In the genomic region with DNA sequence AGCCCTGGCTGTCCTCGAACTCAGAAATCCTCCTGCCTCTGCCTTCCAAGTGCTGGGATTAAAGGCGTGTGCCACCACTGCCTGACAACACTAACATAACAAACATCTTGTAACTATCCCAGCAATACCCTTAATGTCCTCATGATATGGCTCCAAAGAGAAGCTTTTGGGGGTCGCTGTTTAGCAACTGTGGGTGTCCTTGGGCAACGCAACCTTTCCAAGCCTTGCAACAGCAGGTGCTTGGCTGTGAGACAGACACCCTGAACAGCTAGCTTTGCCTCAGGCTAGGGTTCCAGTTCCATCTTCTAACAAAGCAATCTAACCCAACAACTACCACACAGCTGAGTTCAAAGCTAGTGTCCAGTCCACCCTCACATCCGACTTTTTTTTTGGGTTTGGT, we compare ENCODE assay signal across 7 mouse cellular contexts. TPM values are rescaled to one million over a fixed set of nuclear protein-coding genes. Genes with fewer than 3 reads are reported as not detected.
DNase-seq lines count a peak whose midpoint lies in the region; ATAC-seq and TF ChIP-seq lines count a peak whose summit lies in the region.

No protein-coding gene starts in this region.

- WGBS in forebrain, embryonic 11.5 days, result 73% methylated on average over 5 of the region's 5 CpGs
- WGBS in liver, embryonic 11.5 days, result 37% methylated on average over 5 of the region's 5 CpGs
- WGBS in stomach, postnatal 0 days, result 66% methylated on average over 5 of the region's 5 CpGs

- no peaks in the 10 kb centered on the region for H3K27me3 ChIP-seq in megakaryocyte, embryonic 14.5 days (replicated peaks)
- no peaks in the 10 kb centered on the region for H3K27me3 ChIP-seq in forebrain, embryonic 11.5 days (ENCODE audit: control insufficient read depth, insufficient read depth, low read length)
- no peaks in the 10 kb centered on the region for H3K27me3 ChIP-seq in liver, embryonic 11.5 days (replicated peaks; ENCODE audit: control insufficient read depth, insufficient read depth, low read length)
- H3K27me3 ChIP-seq in stomach, postnatal 0 days (ENCODE audit: control insufficient read depth, insufficient read depth, low read length), result no peaks in the 10 kb centered on the region

- peaks cover 73% of the 10 kb centered on the region for H3K4me1 ChIP-seq in megakaryocyte, embryonic 14.5 days
- peaks cover 17% of the 10 kb centered on the region for H3K4me1 ChIP-seq in forebrain, embryonic 11.5 days (replicated peaks; ENCODE audit: control insufficient read depth, insufficient read depth, low read length)
- H3K4me1 ChIP-seq in liver, embryonic 11.5 days (replicated peaks; ENCODE audit: control insufficient read depth, insufficient read depth, low read length), result peaks cover 42% of the 10 kb centered on the region
- H3K4me1 ChIP-seq in stomach, postnatal 0 days (replicated peaks; ENCODE audit: control insufficient read depth, insufficient read depth), result peaks cover 2% of the 10 kb centered on the region

- H3K27ac ChIP-seq in forebrain, embryonic 11.5 days (ENCODE audit: low read depth, low read length), result no peak overlapping the region
- peak overlapping the region; percentile 78 for H3K27ac ChIP-seq in liver, embryonic 11.5 days (ENCODE audit: low read depth, low read length)
- no peak overlapping the region for H3K27ac ChIP-seq in stomach, postnatal 0 days (replicated peaks)

- H3K9ac ChIP-seq in forebrain, embryonic 11.5 days (ENCODE audit: low read length), result peak overlapping the region; percentile 94
- peak overlapping the region; percentile 94 for H3K9ac ChIP-seq in liver, embryonic 11.5 days (ENCODE audit: low read depth, low read length)
- peak overlapping the region; percentile 82; the same call in 1 of the 2 replicates for H3K9ac ChIP-seq in stomach, postnatal 0 days (ENCODE audit: low read length)

- H3K4me3 ChIP-seq in megakaryocyte, embryonic 14.5 days (replicated peaks), result peak overlapping the region; percentile 93
- H3K4me3 ChIP-seq in forebrain, embryonic 11.5 days (ENCODE audit: low read depth, low read length), result peak overlapping the region; percentile 77
- peak overlapping the region; percentile 79 for H3K4me3 ChIP-seq in liver, embryonic 11.5 days (ENCODE audit: low read depth, low read length)
- peak overlapping the region; percentile 64 for H3K4me3 ChIP-seq in stomach, postnatal 0 days (ENCODE audit: low read depth, low read length)

- TF ChIP-seq CTCF in stomach, postnatal 0 days (IDR thresholded peaks at IDR 0.05; ENCODE audit: low read depth), result no peak

- H3K4me2 ChIP-seq in forebrain, embryonic 11.5 days (ENCODE audit: low read depth, low read length, severe bottlenecking), result peak overlapping the region; percentile 75
- H3K4me2 ChIP-seq in liver, embryonic 11.5 days, result peak overlapping the region; percentile 67
- peak overlapping the region; percentile 56 for H3K4me2 ChIP-seq in stomach, postnatal 0 days (replicated peaks; ENCODE audit: low read depth)

- H3K36me3 ChIP-seq in megakaryocyte, embryonic 14.5 days (replicated peaks; ENCODE audit: low read length), result peaks cover 47% of the 10 kb centered on the region
- H3K36me3 ChIP-seq in forebrain, embryonic 11.5 days (ENCODE audit: control insufficient read depth, insufficient read depth, low read length), result peaks cover 21% of the 10 kb centered on the region
- peaks cover 41% of the 10 kb centered on the region for H3K36me3 ChIP-seq in liver, embryonic 11.5 days (ENCODE audit: control insufficient read depth, insufficient read depth, low read length)
- H3K36me3 ChIP-seq in stomach, postnatal 0 days (ENCODE audit: control insufficient read depth, insufficient read depth, low read length), result peaks cover 7% of the 10 kb centered on the region; the same call in 1 of the 2 replicates

- ATAC-seq in megakaryocyte, adult 5-6 weeks (ENCODE audit: poor library complexity, severe bottlenecking), result no peak
- no peak for ATAC-seq in forebrain, embryonic 11.5 days (replicated peaks; ENCODE audit: low FRiP score)
- ATAC-seq in liver, embryonic 11.5 days (replicated peaks; ENCODE audit: low FRiP score), result no peak
- no peak for ATAC-seq in stomach, postnatal 0 days (ENCODE audit: low FRiP score, low TSS enrichment)

- TF ChIP-seq EP300 in stomach, postnatal 0 days (optimal IDR thresholded peaks at IDR 0.05), result no peak

- no peak for DNase-seq in forebrain, embryonic 11.5 days (ENCODE audit: low spot score)
- DNase-seq in liver, embryonic 11.5 days (ENCODE audit: low spot score), result no peak
- no peak for DNase-seq in stomach, postnatal 0 days (ENCODE audit: low spot score)
- DNase-seq in right cerebral cortex, postnatal 25 days, result no peak
- no peak for DNase-seq in cerebellum, postnatal 14 days

- H3K9me3 ChIP-seq in megakaryocyte, embryonic 14.5 days, result no peaks in the 10 kb centered on the region
- no peaks in the 10 kb centered on the region for H3K9me3 ChIP-seq in forebrain, embryonic 11.5 days (ENCODE audit: control insufficient read depth, low read length)
- H3K9me3 ChIP-seq in liver, embryonic 11.5 days (ENCODE audit: control insufficient read depth, low read length), result no peaks in the 10 kb centered on the region
- H3K9me3 ChIP-seq in stomach, postnatal 0 days (ENCODE audit: control insufficient read depth, low read length), result no peaks in the 10 kb centered on the region

RNA-seq across cellular contexts. Expression of a gene that starts 1.6 kb away (rescaled TPM):
- polyA plus RNA-seq in megakaryocyte, embryonic 14.5 days (2012; ENCODE audit: insufficient read depth, low replicate concordance), result 83.7 and 123 TPM in 2 replicates
- total RNA-seq in megakaryocyte, adult 5-6 weeks (2015), result 65.4 and 69.5 TPM in 2 replicates
- total RNA-seq in megakaryocyte, adult 5-6 weeks (2017), result 38.7 and 49.5 TPM in 2 replicates
- 146 and 147 TPM in 2 replicates for polyA plus RNA-seq in forebrain, embryonic 11.5 days (2014; fragmentation: Nextera tagmentation; extraction: Ambion mirVana)
- 113 and 128 TPM in 2 replicates for polyA plus RNA-seq in liver, embryonic 11.5 days (2014; fragmentation: Nextera tagmentation; extraction: Ambion mirVana)
- 136 and 142 TPM in 2 replicates for polyA plus RNA-seq in stomach, postnatal 0 days (2015; fragmentation: Nextera tagmentation; extraction: Ambion mirVana)

RNA-seq across cellular contexts. Expression of a gene that starts 1.9 kb away (rescaled TPM):
- 34.1 and 180 TPM in 2 replicates for polyA plus RNA-seq in megakaryocyte, embryonic 14.5 days (2012; ENCODE audit: insufficient read depth, low replicate concordance)
- total RNA-seq in megakaryocyte, adult 5-6 weeks (2015), result 377 and 387 TPM in 2 replicates
- total RNA-seq in megakaryocyte, adult 5-6 weeks (2017), result 757 and 843 TPM in 2 replicates
- polyA plus RNA-seq in forebrain, embryonic 11.5 days (2014; fragmentation: Nextera tagmentation; extraction: Ambion mirVana), result 901 and 1,011 TPM in 2 replicates
- polyA plus RNA-seq in liver, embryonic 11.5 days (2014; fragmentation: Nextera tagmentation; extraction: Ambion mirVana), result 1,321 and 1,382 TPM in 2 replicates
- 956 and 1,016 TPM in 2 replicates for polyA plus RNA-seq in stomach, postnatal 0 days (2015; fragmentation: Nextera tagmentation; extraction: Ambion mirVana)

RNA-seq across cellular contexts. Expression of a gene that starts 6.2 kb away (rescaled TPM):
- 0.44 TPM in 1 of 2 replicates, not detected in the other for polyA plus RNA-seq in megakaryocyte, embryonic 14.5 days (2012; ENCODE audit: insufficient read depth, low replicate concordance)
- total RNA-seq in megakaryocyte, adult 5-6 weeks (2015), result 0.29 and 0.34 TPM in 2 replicates
- total RNA-seq in megakaryocyte, adult 5-6 weeks (2017), result 0.16 and 0.84 TPM in 2 replicates
- polyA plus RNA-seq in forebrain, embryonic 11.5 days (2014; fragmentation: Nextera tagmentation; extraction: Ambion mirVana), result 1.5 and 1.8 TPM in 2 replicates
- 1.4 TPM in 2 replicates for polyA plus RNA-seq in liver, embryonic 11.5 days (2014; fragmentation: Nextera tagmentation; extraction: Ambion mirVana)
- 0.81 and 1.1 TPM in 2 replicates for polyA plus RNA-seq in stomach, postnatal 0 days (2015; fragmentation: Nextera tagmentation; extraction: Ambion mirVana)
